Mouse (Mus musculus): ENCODE data around the gene Rad51c.
"Not testable (repeated sequence)": the region's sequence is repeated elsewhere in the genome, so short reads cannot be mapped to it uniquely, and the experiment has no call there.

Gene Rad51c

DNA sequence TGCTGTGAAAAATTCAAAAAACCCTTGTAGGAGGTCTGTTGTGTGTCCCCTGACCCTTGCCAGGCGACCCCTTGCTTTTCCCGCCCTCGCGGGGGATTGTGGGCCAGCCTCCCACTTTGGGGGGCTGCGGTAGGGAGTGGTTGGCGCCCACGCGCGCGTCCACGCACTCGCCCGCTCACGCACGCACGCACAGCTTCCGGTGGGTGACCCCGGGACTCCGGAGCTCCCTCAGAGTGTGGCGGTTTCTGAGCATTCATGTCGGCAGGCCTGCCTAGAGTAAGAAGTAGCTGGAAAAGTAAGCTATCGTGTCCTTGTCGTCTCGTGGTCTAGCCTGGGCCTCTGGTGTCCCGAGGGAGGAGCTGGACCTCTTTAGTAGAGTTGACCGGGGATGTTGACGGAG is at the start of gene Rad51c, which contains the start of gene Tex14:
Rad51c (minus strand) TSS at position 79 of the 400 bp plus-strand sequence.
Tex14 (plus strand) TSS at position 190 of the 400 bp plus-strand sequence.
- DNase-seq (ENCODE audit: low spot score), result no peak

DNA sequence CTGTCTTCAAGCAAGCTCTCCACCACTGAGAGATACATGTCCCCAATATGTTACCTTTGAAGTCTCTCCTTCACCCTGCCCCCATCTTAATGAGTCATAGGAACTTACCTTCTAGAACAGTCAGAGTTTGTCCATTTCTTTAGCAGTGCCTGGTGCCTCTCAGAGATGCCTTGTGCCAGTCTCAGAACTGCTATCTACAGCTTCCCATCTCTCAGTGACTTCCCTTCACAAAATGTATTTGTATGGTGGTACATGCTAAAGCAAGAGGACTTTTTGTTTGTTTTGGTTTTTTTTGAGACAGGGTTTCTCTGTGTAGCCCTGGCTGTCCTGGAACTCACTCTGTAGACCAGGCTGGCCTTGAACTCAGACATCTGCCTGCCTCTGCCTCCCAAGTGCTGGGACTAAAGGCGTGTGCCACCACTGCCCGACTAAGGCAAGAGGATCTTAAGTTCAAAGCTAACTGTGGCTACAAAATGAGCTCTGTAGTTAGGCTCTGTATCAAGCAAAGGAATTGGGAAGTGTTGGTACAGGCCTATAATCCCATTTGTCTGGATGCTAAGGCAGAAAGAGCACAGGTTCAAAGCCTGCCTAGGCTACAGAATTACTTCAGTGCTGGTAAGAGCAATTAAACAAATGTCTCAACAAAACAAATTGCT is 49.4 kb upstream of the Rad51c start:
- no peak for DNase-seq (ENCODE audit: low spot score)

DNA sequence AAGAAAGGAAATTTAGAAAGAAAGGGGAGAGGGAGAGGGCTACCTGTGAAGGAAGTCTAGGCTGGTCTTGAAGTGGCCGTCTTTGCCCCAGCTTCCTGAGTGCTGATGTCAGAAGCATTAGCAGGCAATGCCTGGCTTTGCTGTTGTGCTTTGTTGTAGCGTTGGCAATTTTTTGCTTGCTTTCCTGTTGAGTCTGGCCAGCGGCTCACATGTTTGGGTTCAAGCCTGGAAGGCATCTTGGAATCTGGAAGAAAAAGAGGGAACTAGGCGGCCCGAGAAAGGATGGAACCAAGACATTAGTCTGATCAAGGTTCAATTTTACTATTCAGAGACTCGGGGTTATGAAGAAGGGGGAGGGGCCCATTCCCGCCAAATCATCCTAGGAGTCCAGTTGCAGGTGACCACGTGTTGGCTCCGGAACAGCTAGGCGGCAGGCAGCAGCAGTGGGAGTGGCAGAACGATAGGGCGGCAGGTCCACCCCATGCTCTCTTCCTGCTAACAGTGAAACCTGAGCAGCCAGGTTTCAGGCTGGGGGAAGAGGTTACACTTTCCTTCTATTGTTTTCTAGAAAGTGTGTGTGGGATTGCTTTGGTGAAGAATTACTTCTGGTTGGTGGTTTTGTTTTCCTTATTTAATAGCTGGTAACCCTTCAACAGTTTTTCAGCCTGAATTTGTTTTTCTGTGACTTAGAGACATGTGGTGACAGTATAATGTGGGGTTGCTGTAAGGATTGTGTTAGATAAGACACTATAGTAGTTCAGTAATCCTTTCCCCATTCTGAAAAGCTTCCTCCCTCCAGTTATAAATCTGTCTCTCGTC is 48.7 kb upstream of the Rad51c start:
- no peak for DNase-seq (ENCODE audit: low spot score)

DNA sequence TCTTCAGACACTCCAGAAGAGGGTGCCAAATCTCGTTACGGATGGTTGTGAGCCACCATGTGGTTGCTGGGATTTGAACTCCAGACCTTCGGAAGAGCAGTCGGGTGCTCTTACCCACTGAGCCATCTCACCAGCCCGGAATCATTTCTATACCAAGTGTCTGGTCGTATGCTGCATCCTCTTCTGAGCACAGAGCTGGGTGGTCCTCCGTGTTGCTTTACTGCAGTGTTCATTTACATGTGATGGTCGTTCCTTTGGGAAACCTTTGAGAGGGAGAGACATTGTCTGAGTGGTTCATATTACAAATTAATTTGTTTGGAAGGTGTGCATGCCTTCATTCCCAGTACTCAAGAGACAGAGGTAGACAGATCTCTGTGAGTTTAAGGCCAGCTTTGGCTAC is 48.0 kb upstream of the Rad51c start:
- DNase-seq (ENCODE audit: low spot score), result not testable (repeated sequence)

DNA sequence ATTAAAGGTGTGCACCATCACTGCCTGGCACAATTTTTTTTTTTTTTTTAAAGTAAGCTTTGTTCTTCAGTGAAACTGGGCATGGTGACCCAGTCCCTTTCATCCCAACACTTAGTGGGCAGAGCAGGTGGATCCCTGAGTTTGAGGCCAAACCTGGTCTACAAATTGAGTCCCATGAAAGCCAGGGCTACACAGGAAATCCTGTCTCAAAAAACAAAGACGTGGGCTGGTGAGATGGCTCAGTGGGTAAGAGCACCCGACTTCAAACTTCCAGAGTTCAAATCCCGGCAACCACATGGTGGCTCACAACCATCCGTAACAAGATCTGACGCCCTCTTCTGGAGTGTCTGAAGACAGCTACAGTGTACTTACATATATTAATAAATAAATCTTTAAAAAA is 45.1 kb upstream of the Rad51c start:
- not testable (repeated sequence) for DNase-seq (ENCODE audit: low spot score)

DNA sequence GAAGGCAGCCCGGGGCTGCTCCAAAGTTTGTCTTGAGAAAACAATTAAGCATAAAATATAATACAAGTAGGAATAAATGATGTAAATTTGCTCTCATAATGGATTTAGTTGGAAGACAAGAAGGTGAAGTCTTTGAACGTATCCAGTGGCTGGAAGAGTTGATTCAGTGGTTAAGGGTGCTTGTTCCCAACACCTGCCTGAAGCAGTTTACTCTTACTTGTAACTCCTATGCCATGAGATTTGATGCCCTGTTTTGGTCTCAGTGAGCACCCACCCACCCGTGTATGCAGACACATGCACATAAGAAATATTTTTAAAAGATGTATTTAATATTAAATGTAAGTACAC is 44.4 kb upstream of the Rad51c start:
- DNase-seq (ENCODE audit: low spot score), result no peak

DNA sequence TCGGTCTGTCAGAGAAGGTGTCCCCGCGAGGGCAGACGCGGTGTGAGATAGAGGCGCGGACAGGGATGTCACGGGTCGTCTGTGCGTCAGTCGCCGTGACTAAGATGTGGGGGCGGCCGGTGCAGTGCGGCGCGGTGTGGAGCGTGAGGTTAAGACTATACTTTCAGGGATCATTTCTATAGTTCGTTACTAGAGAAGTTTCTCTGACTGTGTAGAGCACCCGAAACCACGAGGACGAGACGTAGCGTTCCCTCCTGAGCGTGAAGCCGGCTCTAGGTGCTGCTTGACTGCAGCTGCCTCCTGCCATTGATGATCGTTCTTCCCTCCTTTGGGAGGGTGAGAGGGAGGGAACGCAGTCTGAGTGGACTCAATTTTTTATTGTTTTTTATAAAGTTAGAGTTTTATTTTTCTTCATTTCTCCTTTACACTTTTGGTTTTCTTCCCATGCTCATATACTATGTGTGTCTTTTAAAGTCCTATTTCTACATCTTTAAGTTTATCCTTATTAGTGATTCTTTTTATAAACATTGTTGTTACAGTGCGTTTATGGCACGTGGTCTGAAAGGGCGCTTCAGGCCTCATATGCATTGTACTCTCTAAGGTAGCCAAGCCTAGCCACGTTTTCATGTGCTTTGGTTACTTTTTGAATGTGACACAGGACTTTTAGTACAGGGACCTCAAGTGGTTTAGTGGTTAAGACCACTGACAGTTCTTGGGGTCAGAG is 43.9 kb upstream of the Rad51c start:
- peak; percentile 78 for DNase-seq (ENCODE audit: low spot score)

DNA sequence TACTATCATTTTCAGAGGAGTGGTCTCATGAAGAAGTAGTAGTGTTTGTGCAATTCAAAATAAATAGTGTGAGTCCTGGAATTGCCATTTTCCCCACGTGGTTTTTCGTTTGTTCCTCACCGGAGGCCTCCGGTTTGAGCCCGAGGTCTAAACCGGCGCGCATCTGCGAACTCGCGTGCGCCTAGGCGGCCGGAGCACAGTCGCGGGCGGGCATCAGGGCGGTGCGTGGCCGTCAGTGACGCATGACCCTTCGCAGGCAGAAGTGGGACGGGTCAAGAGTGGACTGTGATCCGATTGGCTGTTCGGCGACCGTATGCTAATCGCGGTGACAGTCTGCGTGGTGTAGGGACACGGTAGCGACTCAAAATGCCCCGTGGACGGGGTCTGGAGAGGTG is 43.3 kb upstream of the Rad51c start:
- DNase-seq (ENCODE audit: low spot score), result peak; percentile 74

DNA sequence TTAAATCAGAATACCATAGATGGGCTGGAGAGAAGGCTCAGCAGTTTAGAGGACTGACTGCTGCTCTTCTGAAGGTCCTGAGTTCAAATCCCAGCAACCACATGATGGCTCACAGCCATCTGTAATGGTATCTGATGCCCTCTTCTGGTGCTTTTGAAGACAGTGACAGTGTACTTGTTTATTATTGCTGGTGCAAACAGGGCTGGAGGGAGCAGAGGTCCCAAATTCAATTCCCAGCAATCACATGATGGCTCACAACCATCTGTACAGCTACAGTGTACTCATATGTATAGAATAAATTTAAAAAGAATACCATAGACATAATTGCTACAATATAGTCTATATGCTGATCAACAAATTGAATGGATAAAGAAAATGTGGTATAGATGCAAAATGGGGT is 42.7 kb upstream of the Rad51c start:
- DNase-seq (ENCODE audit: low spot score), result no peak

DNA sequence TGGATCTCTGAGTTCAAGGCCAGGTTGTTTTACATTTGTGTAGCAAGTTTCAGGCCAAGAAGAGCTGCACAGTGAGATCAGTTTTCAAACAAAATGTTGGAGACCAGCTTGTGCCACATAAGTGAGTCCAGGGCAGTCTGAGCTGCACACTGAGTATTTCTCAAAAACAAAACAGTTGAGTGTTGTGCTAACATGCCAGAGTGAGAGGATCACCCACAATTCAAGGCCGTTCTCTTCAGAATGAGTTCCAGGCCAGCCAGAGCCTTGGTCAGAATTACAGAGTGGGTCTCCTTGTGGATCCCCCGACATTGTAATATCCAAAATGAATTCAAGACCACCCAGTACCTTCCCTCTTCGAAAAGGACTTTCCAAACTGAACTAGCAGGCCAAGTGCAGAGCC is 41.4 kb upstream of the Rad51c start:
- DNase-seq (ENCODE audit: low spot score), result no peak

DNA sequence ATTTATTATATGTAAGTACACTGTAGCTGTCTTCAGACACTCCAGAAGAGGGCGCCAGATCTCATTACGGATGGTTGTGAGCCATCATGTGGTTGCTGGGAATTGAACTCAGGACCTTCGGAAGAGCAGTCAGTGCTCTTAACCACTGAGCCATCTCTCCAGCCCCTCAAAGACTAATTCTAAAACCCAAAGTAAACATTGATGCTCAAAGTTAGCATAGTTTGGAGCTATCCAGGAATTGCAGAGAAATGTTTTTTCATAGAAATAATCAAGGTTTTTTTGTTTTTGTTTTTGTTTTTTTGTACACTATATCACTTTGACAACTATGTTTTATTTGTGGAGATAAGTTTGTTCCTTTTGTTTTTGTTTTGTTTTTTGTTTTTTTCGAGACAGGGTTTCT is 40.8 kb upstream of the Rad51c start:
- DNase-seq (ENCODE audit: low spot score), result not testable (repeated sequence)

DNA sequence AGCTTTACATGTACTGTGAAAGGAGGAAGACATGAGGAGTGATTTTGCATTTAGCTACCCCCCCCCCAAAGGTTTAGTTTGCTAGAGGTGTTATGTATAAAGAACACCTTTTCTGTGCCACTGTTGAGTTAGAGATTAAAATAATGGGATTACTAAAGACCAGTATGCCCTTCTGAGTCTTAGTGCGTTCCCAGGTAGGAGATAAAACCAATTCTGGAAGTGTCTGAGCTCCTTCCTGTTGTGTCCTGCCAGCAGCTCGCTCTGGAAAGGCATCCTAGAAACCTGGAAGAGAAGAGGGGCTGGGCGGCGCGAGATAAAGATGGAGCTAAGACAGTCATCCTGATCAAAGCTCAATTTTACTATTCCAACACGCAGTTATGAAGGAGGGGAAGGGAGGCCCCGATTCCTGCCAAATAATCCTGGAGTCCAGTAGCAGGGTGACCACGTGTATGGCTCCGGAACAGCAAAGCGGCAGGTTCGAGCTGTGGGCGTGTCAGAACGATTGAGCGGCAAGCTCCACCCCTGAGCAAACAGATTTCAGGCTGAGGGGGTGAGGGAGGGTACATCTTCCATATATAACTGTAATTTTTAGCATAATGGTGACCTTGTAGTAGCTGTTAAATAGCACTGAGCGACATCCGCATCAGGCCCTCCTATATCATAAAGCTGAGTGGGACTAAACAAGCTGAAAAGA is 40.1 kb upstream of the Rad51c start:
- DNase-seq (ENCODE audit: low spot score), result no peak

DNA sequence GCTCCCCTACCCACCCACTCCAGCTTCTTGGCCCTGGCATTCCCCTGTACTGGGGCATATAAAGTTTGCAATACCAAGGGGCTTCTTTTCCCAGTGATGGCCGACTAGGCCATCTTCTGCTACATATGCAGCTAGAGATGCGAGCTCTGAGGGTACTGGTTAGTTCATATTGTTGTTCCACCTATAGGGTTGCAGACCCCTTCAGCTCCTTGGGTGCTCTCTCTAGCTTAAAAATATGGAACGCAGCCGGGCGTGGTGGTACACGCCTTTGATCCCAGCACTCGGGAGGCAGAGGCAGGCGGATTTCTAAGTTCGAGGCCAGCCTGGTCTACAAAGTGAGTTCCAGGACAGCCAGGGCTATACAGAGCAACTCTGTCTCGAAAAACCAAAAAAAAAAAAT is 39.3 kb upstream of the Rad51c start:
- not testable (repeated sequence) for DNase-seq (ENCODE audit: low spot score)

DNA sequence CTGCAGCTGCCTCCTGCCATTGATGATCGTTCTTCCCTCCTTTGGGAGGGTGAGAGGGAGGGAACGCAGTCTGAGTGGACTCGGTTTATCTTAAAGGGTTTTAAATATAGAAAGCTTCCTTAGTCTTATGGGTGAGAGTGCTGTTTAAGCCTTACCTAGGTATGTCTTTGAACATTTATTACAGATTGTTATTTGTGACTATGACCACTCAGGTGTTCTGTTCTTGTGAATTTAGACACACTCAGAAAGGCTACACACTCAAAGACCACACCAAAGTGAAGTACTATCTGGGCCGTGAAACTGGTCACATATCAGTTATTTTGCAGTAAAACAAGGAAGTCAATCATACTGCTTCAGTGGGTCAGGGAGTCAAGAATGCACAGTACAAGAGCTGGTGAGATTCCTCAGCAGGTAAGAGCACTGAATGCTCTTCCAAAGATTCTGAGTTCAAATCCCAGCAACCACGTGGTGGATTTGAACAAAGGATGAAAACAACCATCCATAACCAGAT is 38.7 kb upstream of the Rad51c start:
- peak; percentile 76 for DNase-seq (ENCODE audit: low spot score)

DNA sequence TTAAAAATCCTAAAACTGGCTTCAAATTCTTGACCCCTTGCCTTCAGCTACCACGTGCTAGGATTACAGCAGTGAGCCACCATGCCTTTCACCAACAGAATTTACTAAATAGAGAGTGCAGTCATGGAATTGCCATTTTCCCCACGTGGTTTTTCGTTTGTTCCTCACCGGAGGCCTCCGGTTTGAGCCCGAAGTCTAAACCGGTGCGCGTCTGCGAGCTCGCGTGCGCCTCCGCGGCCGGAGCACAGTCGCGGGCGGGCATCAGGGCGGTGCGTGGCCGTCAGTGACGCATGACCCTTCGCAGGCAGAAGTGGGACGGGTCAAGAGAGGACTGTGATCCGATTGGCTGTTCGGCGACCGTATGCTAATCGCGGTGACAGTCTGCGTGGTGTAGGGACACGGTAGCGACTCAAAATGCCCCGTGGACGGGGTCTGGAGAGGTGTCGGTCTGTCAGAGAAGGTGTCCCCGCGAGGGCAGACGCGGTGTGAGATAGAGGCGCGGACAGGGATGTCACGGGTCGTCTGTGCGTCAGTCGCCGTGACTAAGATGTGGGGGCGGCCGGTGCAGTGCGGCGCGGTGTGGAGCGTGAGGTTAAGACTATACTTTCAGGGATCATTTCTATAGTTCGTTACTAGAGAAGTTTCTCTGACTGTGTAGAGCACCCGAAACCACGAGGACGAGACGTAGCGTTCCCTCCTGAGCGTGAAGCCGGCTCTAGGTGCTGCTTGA is 38.1 kb upstream of the Rad51c start:
- peak; percentile 65 for DNase-seq (ENCODE audit: low spot score)

DNA sequence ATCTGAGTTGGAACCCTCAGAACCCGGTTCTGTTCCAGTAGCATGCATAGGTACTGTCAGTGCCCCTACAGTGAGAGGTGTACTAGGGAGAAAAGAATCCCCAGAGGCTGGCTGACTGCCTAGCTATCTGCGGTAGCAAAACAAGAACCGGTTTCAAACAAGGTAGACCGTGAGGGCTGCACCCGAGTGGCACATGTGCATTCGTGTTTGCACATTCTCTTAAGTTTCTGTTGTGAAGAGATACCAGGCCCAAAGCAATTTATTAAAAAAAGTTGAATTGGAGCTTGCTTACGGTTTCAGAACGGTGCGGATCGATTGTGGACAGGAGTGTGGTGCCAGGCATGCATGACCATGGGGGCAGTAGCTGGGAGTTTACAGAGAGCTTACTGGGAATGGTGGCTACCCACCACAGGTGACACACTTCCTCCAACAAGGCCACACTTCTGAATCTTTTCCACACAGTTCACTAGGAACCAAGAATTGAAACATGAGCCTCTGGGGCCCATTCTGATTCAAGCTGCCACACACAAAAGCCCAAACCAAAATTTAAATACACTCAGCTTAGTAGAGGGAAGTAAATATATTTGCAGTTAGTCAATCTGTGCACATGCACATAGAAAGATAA is 35.2 kb upstream of the Rad51c start:
- no peak for DNase-seq (ENCODE audit: low spot score)

DNA sequence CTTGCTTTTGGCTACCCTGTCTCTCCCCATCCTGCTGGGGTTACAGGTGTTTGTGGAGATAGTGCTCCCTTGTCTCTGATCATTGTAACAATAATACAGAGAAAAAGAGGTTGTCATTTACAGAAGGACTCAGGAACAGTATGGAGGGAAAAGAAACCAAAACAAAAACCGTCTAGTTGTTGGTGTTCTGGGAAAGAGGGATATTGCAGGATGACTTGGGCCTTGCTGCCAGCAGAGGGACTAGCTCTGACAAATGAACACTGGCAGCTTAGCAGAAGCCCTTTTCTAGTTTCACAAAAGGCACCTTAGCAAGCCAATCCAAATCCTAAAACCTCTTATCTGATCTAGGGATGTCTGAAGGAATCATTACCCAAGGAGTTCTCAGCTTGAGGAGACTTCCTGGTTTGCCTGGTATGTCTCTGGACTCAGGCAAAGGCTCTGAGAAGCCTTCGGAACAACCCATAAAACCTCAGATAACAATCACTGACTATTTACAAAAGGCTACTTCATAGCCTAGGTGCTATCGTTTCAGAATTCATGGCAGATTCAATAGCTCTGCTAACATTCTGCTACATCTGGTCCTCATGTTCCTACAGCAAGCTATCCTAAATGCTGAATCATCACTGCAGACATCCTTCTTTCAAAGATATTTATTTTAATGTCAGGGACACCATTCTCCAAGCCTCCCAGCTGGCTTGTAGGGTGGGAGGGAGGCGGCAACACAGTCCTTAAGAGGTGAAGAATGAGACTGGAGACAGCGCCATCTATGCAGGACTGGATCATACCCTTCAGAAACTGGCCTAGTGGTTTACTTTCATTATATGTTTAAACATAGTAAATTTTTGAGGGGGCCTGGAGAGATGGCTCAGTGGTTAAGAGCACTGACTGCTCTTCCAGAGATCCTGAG is 31.8 kb upstream of the Rad51c start:
- DNase-seq (ENCODE audit: low spot score), result no peak

DNA sequence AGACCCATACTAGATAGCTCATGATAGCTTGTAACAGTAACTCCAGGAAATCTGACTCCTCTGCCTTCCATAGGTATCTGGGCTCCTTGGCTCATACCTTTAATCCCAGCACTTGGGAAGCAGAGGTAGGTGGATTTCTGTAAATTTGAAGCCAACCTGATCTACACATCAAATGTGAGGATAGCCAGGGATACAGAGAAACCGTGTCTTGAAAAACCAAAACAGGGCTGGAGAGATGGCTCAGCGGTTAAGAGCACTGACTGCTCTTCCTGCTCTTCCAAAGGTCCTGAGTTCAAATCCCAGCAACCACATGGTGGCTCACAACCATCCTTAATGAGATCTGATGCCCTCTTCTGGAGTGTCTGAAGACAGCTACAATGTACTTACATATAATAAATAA is 30.4 kb upstream of the Rad51c start:
- not testable (repeated sequence) for DNase-seq (ENCODE audit: low spot score)

DNA sequence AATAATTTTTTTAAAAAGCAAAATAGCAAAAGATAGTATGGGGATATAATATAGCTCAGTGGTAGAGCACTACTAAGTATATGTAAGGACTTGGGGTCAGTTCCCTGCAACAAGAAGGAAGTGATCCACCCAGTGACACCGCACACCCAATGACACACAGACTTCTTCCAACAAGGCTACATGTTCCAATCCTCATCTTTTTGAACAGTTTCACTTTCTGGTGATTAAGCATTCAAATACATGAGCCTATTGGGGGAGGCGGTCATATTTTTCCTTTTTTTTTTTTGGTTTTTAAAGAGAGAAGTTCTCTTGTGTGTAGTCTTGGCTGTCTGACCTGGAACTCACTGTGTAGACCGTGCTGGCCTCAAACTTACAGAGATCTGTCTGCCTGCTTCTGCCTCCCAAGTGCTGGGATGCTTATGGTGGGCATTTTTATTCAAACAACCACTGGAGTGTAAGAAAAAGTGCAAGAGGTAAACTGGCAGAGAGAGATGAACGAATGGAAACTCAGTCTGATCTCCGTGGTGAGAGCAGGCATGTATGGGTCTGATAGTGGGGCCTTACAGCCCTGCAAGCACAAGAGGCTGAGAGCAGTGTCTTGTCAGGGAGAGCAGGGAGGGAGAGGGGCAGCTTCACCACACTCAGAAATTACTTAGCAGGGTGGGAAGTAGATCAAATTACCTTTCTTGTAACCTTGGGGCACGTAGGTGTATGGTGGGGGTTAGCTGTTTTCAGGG is 28.3 kb upstream of the Rad51c start:
- no peak for DNase-seq (ENCODE audit: low spot score)

Measured in c-Kit-positive CD71-positive TER-119-positive erythroid progenitor cells, embryonic 14.5 days (primary cell).